Mouse (Mus musculus): ENCODE data around the gene Ptger1. TPM values are rescaled to one million over a fixed set of nuclear protein-coding genes. Genes with fewer than 3 reads are reported as not detected.

Ptger1 gene
- polyA plus RNA-seq, 1 experiment from 2014 or later, result 0.38 TPM

DNA sequence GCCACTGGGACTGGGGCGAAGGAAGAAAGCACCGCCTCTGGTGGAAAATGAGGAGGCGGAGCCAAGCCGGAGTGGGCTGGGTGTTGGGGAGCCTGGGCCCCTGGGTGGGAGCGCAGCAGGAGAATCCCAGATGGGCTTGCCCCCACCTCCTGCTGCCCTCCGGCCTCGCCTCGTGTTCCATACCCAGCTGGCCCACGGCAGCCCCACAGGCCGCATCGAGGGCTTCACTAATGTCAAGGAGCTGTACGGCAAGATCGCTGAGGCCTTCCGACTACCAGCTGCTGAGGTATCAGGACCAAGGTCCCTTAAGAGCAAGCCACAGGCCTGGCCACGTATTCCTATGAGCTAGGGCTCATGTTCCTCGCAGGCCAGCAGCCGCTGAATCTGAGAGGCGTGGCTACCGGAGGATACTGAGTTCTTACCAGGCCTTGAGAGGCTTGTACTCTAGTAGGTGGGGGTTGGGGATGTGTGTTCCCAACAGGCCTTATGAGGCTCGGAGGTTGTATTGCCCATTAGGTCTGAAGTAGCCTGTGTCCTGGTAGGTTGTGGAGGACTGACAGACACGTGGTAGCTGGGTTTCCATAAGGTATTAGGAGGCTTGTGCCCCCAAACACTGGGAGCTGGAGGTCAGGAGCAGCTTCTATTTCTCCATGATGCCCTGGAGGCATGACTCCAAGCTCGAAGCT is 5.3 kb upstream of the Ptger1 start:
- 18% methylated on average over 22 of the region's 22 CpGs for WGBS
- Histone ChIP-seq H3K4me1 (peaks cover 41% of the 10 kb centered on the region), H3K27me3 (ENCODE audit: low read depth, poor library complexity, severe bottlenecking) (no peaks in the 10 kb centered on the region), H3K9me3 (replicated peaks) (no peaks in the 10 kb centered on the region), H3K4me3 (peak overlapping the region; percentile 27; the same call in 1 of the 2 replicates), H3K27ac (replicated peaks) (peak overlapping the region; percentile 43), H3K36me3 (peaks cover 63% of the 10 kb centered on the region)
- DNase-seq (ENCODE audit: low spot score), result no peak

DNA sequence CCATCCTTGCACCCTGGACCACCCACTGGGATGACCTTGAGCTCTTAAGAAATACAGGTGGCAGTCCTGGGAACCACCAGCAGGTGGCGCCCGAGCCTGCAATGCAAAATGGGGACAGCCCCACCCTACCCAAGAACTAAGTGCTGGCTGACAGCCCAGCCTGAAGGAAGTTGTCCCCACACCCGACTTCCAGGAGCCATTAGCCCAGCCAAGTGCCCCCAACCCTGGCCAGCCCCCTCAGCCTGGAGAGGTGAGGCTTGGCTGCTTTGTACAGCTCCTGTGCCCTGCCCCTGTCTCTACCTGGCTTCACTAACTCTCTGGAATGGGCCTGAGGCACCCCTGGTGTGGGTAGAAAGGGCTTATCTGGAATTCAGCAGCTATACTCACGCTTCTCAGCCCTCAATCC is 4.1 kb upstream of the Ptger1 start:
- Histone ChIP-seq H3K27ac (replicated peaks) (peak overlapping the region; percentile 33; the same call in 1 of the 2 replicates), H3K4me3 (no peak overlapping the region), H3K4me1 (peaks cover 49% of the 10 kb centered on the region), H3K9me3 (replicated peaks) (no peaks in the 10 kb centered on the region), H3K27me3 (ENCODE audit: low read depth, poor library complexity, severe bottlenecking) (peaks cover 10% of the 10 kb centered on the region), H3K36me3 (peaks cover 51% of the 10 kb centered on the region)
- WGBS, result 10% methylated on average over 4 of the region's 4 CpGs
- DNase-seq (ENCODE audit: low spot score), result peak; percentile 82

DNA sequence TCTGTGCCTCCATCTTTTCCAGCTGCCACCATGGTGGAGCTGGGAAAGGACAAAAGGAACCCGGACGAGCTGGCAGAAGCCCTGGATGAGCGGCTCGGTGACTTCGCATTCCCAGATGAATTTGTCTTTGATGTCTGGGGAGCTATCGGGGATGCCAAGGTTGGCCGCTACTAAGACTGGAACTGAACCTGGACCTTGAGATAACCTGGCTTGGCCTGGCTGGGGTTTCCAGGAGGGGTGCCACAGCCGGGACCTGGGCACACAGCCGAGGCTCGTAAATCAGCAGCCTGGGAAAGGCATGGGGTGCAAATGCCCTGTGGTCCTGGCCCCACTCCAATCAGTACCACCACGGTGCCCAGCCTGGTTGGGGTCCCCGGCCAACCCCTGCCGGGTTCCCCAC is 2.4 kb upstream of the Ptger1 start:
- Histone ChIP-seq H3K9me3 (replicated peaks) (no peaks in the 10 kb centered on the region), H3K4me1 (peaks cover 64% of the 10 kb centered on the region), H3K4me3 (no peak overlapping the region), H3K27ac (replicated peaks) (no peak overlapping the region), H3K36me3 (peaks cover 37% of the 10 kb centered on the region), H3K27me3 (ENCODE audit: low read depth, poor library complexity, severe bottlenecking) (peaks cover 22% of the 10 kb centered on the region)
- DNase-seq (ENCODE audit: low spot score), result no peak
- 94% methylated on average over 13 of the region's 13 CpGs for WGBS

DNA sequence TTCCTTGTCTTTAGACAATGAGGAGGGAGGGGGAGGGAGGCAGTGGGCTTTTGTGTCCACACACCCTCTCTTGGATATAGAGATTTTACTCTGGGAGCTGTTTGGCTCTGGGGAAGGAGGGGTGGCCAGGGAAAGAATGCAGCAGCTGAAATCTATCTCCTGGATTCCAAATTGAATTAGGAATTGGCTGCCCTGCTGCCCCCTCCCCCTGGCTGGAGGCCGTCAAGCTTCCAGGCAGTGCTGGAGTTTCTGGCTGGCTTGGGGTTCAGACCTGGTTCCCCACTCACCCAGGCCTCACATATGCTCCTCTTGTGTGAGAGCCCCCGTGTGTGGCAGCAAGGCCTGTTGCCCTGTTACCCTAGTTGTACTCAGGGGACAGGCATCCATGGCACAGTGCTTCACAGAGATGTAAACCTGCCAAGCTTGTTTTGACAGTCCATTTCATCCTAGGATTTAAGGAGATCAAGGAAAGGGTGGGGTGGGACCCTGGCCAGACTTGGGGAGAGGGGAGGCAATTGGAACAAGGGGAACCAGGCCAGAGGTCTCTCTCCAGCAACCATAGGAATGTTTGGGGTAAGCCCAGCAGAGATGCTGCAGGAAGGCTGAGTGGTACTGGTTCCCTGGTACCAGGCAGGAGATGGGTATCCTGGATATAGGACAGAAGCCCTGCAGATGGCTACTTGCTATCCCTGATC is 1.4 kb upstream of the Ptger1 start:
- Histone ChIP-seq H3K4me3 (no peak overlapping the region), H3K36me3 (peaks cover 43% of the 10 kb centered on the region), H3K27ac (replicated peaks) (no peak overlapping the region), H3K4me1 (peaks cover 61% of the 10 kb centered on the region), H3K9me3 (replicated peaks) (no peaks in the 10 kb centered on the region), H3K27me3 (ENCODE audit: low read depth, poor library complexity, severe bottlenecking) (peaks cover 22% of the 10 kb centered on the region)
- DNase-seq (ENCODE audit: low spot score), result no peak
- WGBS, result 58% methylated on average over 2 of the region's 2 CpGs

DNA sequence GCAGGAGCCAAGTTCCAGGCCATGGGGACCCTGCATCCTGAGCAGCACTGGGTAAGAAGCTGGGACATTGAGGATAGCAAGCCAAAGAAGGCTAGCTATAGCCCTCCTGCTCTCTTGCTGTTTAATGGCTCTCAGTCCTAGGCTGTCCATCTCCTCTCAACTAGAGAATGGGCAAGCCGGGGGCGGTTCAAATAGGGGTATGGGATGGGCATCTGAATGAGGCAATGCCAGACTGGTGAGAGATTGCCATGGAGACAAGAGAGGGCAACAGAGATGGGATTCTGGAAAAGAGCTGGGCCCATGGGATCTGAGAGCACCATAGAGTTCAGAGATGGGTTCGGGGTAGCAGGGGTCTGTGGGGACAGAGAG is 372 bp downstream of the Ptger1 start:
- Histone ChIP-seq H3K36me3 (peaks cover 56% of the 10 kb centered on the region), H3K4me3 (no peak overlapping the region), H3K9me3 (replicated peaks) (no peaks in the 10 kb centered on the region), H3K27me3 (ENCODE audit: low read depth, poor library complexity, severe bottlenecking) (peaks cover 22% of the 10 kb centered on the region), H3K27ac (replicated peaks) (no peak overlapping the region), H3K4me1 (peaks cover 44% of the 10 kb centered on the region)
- WGBS, result 88% methylated on average over 3 of the region's 3 CpGs
- no peak for DNase-seq (ENCODE audit: low spot score)

DNA sequence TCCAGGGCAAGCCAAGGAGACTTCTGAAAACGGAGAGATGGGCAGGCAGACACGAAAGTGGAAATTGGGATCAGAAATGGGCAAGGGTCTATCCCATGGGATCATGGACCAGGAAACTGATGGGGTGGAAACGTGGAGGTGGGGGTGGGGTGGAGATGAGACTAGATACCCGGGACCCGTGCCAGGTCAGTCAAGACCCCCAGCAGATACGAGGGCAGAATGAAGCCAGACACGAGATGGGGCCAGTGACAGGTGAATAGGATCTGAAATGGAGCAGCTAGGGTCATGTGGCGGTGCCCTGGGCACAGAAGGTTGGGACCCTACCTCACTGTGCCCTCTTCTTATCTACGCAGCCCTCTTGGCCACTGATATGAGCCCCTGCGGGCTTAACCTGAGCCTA is 1.0 kb downstream of the Ptger1 start:
- WGBS, result 85% methylated on average over 10 of the region's 10 CpGs
- Histone ChIP-seq H3K27me3 (ENCODE audit: low read depth, poor library complexity, severe bottlenecking) (peaks cover 22% of the 10 kb centered on the region), H3K4me3 (peak overlapping the region; percentile 56), H3K4me1 (peaks cover 37% of the 10 kb centered on the region), H3K27ac (replicated peaks) (no peak overlapping the region), H3K36me3 (peaks cover 56% of the 10 kb centered on the region), H3K9me3 (replicated peaks) (no peaks in the 10 kb centered on the region)
- no peak for DNase-seq (ENCODE audit: low spot score)

DNA sequence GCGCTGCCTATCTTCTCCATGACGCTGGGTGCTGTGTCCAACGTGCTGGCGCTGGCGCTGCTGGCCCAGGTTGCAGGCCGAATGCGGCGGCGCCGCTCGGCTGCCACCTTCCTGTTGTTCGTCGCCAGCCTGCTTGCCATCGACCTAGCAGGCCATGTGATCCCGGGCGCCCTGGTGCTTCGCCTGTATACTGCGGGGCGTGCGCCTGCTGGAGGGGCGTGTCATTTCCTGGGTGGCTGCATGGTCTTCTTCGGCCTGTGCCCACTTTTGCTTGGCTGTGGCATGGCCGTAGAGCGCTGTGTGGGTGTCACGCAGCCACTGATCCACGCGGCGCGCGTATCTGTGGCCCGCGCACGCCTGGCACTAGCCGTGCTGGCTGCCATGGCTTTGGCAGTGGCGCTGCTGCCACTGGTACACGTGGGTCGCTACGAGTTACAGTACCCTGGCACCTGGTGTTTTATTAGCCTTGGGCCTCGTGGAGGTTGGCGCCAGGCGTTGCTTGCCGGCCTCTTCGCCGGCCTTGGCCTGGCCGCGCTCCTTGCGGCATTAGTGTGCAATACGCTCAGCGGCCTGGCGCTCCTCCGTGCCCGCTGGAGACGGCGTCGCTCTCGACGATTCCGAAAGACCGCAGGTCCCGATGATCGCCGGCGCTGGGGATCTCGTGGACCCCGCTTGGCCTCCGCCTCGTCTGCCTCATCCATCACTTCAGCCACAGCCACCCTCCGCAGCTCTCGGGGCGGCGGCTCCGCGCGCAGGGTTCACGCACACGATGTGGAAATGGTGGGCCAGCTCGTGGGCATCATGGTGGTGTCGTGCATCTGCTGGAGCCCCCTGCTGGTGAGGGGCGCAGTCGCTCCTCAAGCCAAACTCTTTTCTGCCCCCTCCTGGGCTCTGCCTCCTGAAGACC is 1.8 kb downstream of the Ptger1 start:
- H3K27ac ChIP-seq (replicated peaks), result peak overlapping the region; percentile 79

DNA sequence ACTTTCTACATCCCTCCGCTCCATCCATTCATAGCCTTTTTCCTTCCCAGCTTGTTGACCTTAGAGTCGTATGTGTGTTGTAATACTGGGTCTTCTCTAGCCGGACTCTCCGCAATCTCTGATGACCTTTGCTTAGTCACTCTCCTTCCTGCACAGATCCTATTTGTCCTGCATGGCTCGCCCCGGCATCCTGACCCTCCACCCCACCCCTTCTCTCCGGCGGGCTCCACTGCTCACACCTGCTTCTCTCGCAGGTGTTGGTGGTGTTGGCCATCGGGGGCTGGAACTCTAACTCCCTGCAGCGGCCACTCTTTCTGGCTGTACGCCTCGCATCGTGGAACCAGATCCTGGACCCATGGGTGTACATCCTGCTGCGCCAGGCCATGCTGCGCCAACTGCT is 2.5 kb downstream of the Ptger1 start:
- Histone ChIP-seq H3K27ac (replicated peaks) (no peak overlapping the region), H3K4me3 (peak overlapping the region; percentile 56), H3K36me3 (peaks cover 58% of the 10 kb centered on the region), H3K4me1 (peaks cover 37% of the 10 kb centered on the region), H3K9me3 (replicated peaks) (no peaks in the 10 kb centered on the region), H3K27me3 (ENCODE audit: low read depth, poor library complexity, severe bottlenecking) (peaks cover 22% of the 10 kb centered on the region)
- DNase-seq (ENCODE audit: low spot score), result no peak
- WGBS, result 75% methylated on average over 16 of the region's 16 CpGs

More for the DNA sequence above, 1.8 kb downstream of the Ptger1 start:
- 20% methylated on average over 80 of the region's 80 CpGs for WGBS
- Histone ChIP-seq H3K9me3 (replicated peaks) (no peaks in the 10 kb centered on the region), H3K36me3 (peaks cover 58% of the 10 kb centered on the region), H3K4me1 (peaks cover 36% of the 10 kb centered on the region), H3K27me3 (ENCODE audit: low read depth, poor library complexity, severe bottlenecking) (peaks cover 22% of the 10 kb centered on the region), H3K4me3 (peak overlapping the region; percentile 56)
- DNase-seq (ENCODE audit: low spot score), result peak; percentile 84

DNA sequence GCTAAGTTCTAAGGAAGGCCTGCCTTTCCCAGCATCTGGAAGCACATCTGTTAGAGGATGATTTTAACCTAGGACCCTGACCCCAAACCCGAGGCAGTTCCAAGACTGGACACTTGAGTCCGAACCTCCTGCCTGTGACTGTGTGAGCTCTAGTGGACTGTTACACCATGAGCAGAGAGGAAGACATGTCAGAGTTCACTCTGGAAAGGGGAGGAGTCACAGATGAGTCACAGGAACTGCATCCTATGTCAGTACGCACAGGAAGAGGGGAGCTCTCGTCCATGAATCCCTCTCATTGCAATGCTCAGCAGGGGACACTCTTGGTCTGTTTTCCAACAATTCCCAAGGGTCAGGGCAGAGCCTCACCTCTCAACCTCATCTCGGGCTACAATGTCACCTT is 6.5 kb downstream of the Ptger1 start:
- Histone ChIP-seq H3K27me3 (ENCODE audit: low read depth, poor library complexity, severe bottlenecking) (peaks cover 6% of the 10 kb centered on the region), H3K4me3 (no peak overlapping the region), H3K36me3 (peaks cover 85% of the 10 kb centered on the region), H3K4me1 (peaks cover 16% of the 10 kb centered on the region), H3K27ac (replicated peaks) (no peak overlapping the region), H3K9me3 (replicated peaks) (no peaks in the 10 kb centered on the region)
- no peak for DNase-seq (ENCODE audit: low spot score)
- 68% methylated on average over 5 of the region's 5 CpGs for WGBS

DNA sequence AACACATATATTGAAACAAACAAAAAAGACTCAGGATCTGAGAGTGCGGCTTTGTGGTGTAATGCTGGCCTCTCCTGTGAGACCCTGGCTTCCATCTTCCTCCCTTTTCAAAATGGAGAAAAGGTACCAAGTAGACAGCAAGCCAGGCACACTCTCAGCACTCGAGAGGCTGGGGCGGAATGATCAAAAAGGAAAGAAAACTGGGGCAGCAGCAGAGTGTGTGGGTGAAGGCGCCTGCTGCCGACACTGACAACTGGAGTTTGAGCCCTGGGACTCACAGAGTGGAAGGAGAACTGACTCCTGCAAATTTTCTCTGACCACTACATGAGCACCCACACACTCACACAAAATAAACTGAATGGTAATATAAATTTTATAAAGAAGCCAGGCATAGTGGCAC is 8.0 kb downstream of the Ptger1 start:
- no peak overlapping the region for H3K4me3 ChIP-seq
- 87% methylated on average over 5 of the region's 5 CpGs for WGBS
- peaks cover 96% of the 10 kb centered on the region for H3K36me3 ChIP-seq
- DNase-seq (ENCODE audit: low spot score), result no peak
- H3K27me3 ChIP-seq (ENCODE audit: low read depth, poor library complexity, severe bottlenecking), result no peaks in the 10 kb centered on the region
- H3K9me3 ChIP-seq (replicated peaks), result no peaks in the 10 kb centered on the region
- 0 out of 2 replicates have a peak, but pooled peaks cover 2% of the 10 kb centered on the region for H3K4me1 ChIP-seq
- H3K27ac ChIP-seq (replicated peaks), result no peak overlapping the region

DNA sequence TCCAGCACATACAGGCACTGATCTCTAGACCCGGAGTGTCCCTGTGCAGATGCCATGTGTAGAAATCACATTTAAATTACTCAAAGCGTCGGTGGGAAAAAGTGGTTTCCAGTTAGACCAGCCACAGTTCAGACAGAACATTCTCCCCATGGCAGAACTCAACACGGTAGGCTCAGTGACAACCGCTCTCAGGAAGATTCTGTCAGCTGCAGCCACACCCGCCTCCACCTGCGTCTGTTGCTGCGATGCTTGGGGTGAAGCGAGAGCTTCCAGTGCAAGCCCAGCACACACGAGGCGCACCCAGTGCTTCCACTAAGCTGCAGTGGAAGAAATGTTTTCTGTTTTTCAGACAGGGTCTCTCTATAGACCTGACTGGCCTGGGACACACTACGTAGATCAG is 13.4 kb downstream of the Ptger1 start:
- no peaks in the 10 kb centered on the region for H3K4me1 ChIP-seq
- H3K27me3 ChIP-seq (ENCODE audit: low read depth, poor library complexity, severe bottlenecking), result no peaks in the 10 kb centered on the region
- H3K9me3 ChIP-seq (replicated peaks), result no peaks in the 10 kb centered on the region
- H3K27ac ChIP-seq (replicated peaks), result no peak overlapping the region
- no peak overlapping the region for H3K4me3 ChIP-seq
- peaks cover 91% of the 10 kb centered on the region for H3K36me3 ChIP-seq
- no peak for DNase-seq (ENCODE audit: low spot score)
- WGBS, result 94% methylated on average over 12 of the region's 12 CpGs

DNA sequence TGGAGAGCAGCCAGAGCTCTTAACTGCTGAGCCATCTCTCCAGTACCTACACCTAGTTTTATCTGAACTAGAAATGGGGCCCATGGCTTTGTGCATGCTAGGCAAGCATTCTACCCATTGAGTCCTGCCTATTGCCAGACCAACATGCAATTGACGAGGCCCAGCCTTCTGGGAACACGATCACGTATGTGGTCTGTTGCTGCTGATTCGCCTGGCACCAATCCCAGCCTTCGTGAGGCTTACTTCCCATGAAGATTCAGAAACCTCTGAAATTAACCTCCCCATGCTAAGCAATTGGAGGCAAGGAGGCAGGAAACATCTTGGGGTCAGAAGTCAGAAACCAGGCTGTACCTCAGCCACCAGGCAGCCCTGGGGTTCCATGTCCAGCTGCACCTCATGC is 14.1 kb downstream of the Ptger1 start:
- Histone ChIP-seq H3K4me1 (no peaks in the 10 kb centered on the region), H3K27ac (replicated peaks) (no peak overlapping the region), H3K9me3 (replicated peaks) (no peaks in the 10 kb centered on the region), H3K36me3 (peaks cover 92% of the 10 kb centered on the region), H3K4me3 (no peak overlapping the region), H3K27me3 (ENCODE audit: low read depth, poor library complexity, severe bottlenecking) (no peaks in the 10 kb centered on the region)
- no peak for DNase-seq (ENCODE audit: low spot score)
- whole genome bisulfite sequencing, result 89% methylated on average over 5 of the region's 5 CpGs
